Mouse (Mus musculus) telencephalon, adult 2 months (tissue): Measurements from ENCODE around the gene Tjp1.

Source experiments
- DNase-seq: peaks from one replicate; pipeline ENCODE4 v3.0.0-alpha.2; 2011; ENCODE audit warnings: low read depth, low spot score

The Tjp1 gene

GRCm38 (mm10) chr7:65436921-65437320 lies 90.7 kb downstream of the Tjp1 start:
- DNase-seq = peak; percentile 62

GRCm38 (mm10) chr7:65431018-65431695 lies 96.4 kb downstream of the Tjp1 start:
- no peak for DNase-seq

GRCm38 (mm10) chr7:65430401-65430800 lies 97.2 kb downstream of the Tjp1 start:
- DNase-seq = no peak

GRCm38 (mm10) chr7:65424519-65424918 lies 103.1 kb downstream of the Tjp1 start:
- DNase-seq = no peak

GRCm38 (mm10) chr7:65422456-65422855 lies 105.1 kb downstream of the Tjp1 start:
- no peak for DNase-seq

GRCm38 (mm10) chr7:65421451-65421850 lies 106.1 kb downstream of the Tjp1 start:
- peak; percentile 49 for DNase-seq

GRCm38 (mm10) chr7:65419926-65420325 lies 107.7 kb downstream of the Tjp1 start:
- no peak for DNase-seq

- no peak for DNase-seq
These were observed 108.6 kb downstream of the Tjp1 start for GRCm38 (mm10) chr7:65419012-65419411.

GRCm38 (mm10) chr7:65418366-65418911 lies 109.1 kb downstream of the Tjp1 start:
- DNase-seq = no peak

GRCm38 (mm10) chr7:65417231-65418100 lies 110.1 kb downstream of the Tjp1 start:
- DNase-seq = peak; percentile 60

- no peak for DNase-seq
These were observed 111.1 kb downstream of the Tjp1 start for GRCm38 (mm10) chr7:65416506-65416905.

GRCm38 (mm10) chr7:65413946-65414945 lies 113.3 kb downstream of the Tjp1 start:
- DNase-seq = peak; percentile 71

- no peak for DNase-seq
These were observed 116.9 kb downstream of the Tjp1 start for GRCm38 (mm10) chr7:65410668-65411067.

GRCm38 (mm10) chr7:65406427-65406826 lies 121.2 kb downstream of the Tjp1 start:
- no peak for DNase-seq

- no peak for DNase-seq
These were observed 125.1 kb downstream of the Tjp1 start for GRCm38 (mm10) chr7:65402516-65402915.

- DNase-seq = no peak
These were observed 126.0 kb downstream of the Tjp1 start for GRCm38 (mm10) chr7:65401622-65402021.

- no peak for DNase-seq
These were observed 131.7 kb downstream of the Tjp1 start for GRCm38 (mm10) chr7:65395891-65396290.

GRCm38 (mm10) chr7:65395166-65395565 lies 132.4 kb downstream of the Tjp1 start:
- no peak for DNase-seq

- DNase-seq = no peak
These were observed 132.9 kb downstream of the Tjp1 start for GRCm38 (mm10) chr7:65394672-65395071.

GRCm38 (mm10) chr7:65393704-65394452 lies 133.7 kb downstream of the Tjp1 start:
- no peak for DNase-seq

- no peak for DNase-seq
These were observed 134.6 kb downstream of the Tjp1 start for GRCm38 (mm10) chr7:65392986-65393385.
